8 mouse cellular contexts compared by ENCODE assay signal in the genomic region with DNA sequence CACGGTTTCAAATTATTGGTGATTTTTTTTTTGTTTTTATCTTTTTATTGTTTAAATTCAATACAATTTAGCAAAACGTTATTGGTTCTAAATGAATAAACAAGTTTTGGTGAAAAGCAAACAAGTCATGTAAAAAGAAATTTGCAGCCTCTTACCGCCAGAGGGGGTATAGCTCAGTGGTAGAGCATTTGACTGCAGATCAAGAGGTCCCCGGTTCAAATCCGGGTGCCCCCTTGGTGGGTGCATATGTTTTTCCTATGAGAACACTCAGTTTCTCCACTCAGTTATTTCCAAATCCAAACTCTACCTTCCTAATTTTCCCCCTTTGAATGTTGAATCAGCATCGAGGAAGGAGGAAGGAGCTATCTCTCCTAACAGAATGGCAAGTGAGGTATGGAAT. TPM values are rescaled to one million over a fixed set of nuclear protein-coding genes. Genes with fewer than 3 reads are reported as not detected.
DNase-seq lines count a peak whose midpoint lies in the region; TF ChIP-seq lines count a peak whose summit lies in the region.

No protein-coding gene starts in this region.

- H3K27ac ChIP-seq in left cerebral cortex, adult 2 months, result no peak overlapping the region

- peak; percentile 46 for TF ChIP-seq CTCF in left cerebral cortex, adult 2 months (IDR thresholded peaks at IDR 0.05)

- peak overlapping the region; percentile 5; the same call in 1 of the 2 replicates for H3K4me3 ChIP-seq in left cerebral cortex, adult 2 months

- intact Hi-C loops in left cerebral cortex, adult 2 months (cut with DNase I), result no loop called here

- peak; percentile 74 for DNase-seq in gastrocnemius, adult 18-20 months (ENCODE audit: low spot score)
- no peak for DNase-seq in gastrocnemius, postnatal 4 days (ENCODE audit: low spot score in 2 of 2)
- peak; percentile 81 for DNase-seq in A20 (ENCODE audit: low read depth, low spot score)
- peak; percentile 71 for DNase-seq in adrenal gland, postnatal 25 days
- peak; percentile 67 for DNase-seq in forelimb bud, embryonic 11.5 days (ENCODE audit: low read depth, low spot score)
- DNase-seq in left cerebral cortex, adult 2 months (ENCODE audit: extremely low spot score in 1 of 2, low spot score in 2 of 2), result peak; percentile 81 to 82
- peak; percentile 71 to 78 for DNase-seq in natural killer cell, adult 2 months (ENCODE audit: low spot score in 2 of 2)
- DNase-seq in thymus, postnatal 25 days, result peak; percentile 81

RNA-seq across cellular contexts. Expression of a gene that starts 1.9 kb away (rescaled TPM):
- 10 to 100 TPM; 10.0 to 19.2 TPM for total RNA-seq in gastrocnemius, adult 18-20 months (2021)
- total RNA-seq in gastrocnemius, postnatal 4 days (2021), result 10 to 100 TPM; 82.0 to 99.0 TPM
- total RNA-seq in adrenal gland, postnatal 25 days (2021), result 103 and 142 TPM in 2 replicates
- total RNA-seq in left cerebral cortex, adult 2 months (2021), result 100 to 1,000 TPM; 174 to 191 TPM

RNA-seq across cellular contexts. Expression of a gene that starts 14.7 kb away (rescaled TPM):
- total RNA-seq in gastrocnemius, adult 18-20 months (2021), result 100 to 1,000 TPM; 426 to 450 TPM
- 100 to 1,000 TPM; 976 to 983 TPM for total RNA-seq in gastrocnemius, postnatal 4 days (2021)
- total RNA-seq in adrenal gland, postnatal 25 days (2021), result 741 and 851 TPM in 2 replicates
- total RNA-seq in left cerebral cortex, adult 2 months (2021), result 100 to 1,000 TPM; 326 to 327 TPM

RNA-seq across cellular contexts. Expression of a gene that starts 21.2 kb away (rescaled TPM):
- not detected for total RNA-seq in gastrocnemius, adult 18-20 months (2021)
- total RNA-seq in gastrocnemius, postnatal 4 days (2021), result not detected
- total RNA-seq in adrenal gland, postnatal 25 days (2021), result not detected in 2 replicates
- total RNA-seq in left cerebral cortex, adult 2 months (2021), result 1 to 10 TPM in 1 of 2 experiments, not detected in 1; 1.0 TPM

RNA-seq across cellular contexts. Expression of a gene that starts 30.6 kb away (rescaled TPM):
- 1 to 10 TPM; 5.2 to 5.9 TPM for total RNA-seq in gastrocnemius, adult 18-20 months (2021)
- 10 to 100 TPM; 13.4 to 13.5 TPM for total RNA-seq in gastrocnemius, postnatal 4 days (2021)
- total RNA-seq in adrenal gland, postnatal 25 days (2021), result 19.5 and 22.6 TPM in 2 replicates
- 10 to 100 TPM; 19.5 to 21.3 TPM for total RNA-seq in left cerebral cortex, adult 2 months (2021)

RNA-seq across cellular contexts. Expression of a gene that starts 43.7 kb away (rescaled TPM):
- under 1 TPM; 0.19 to 0.34 TPM for total RNA-seq in gastrocnemius, adult 18-20 months (2021)
- total RNA-seq in gastrocnemius, postnatal 4 days (2021), result 1 to 10 TPM; 1.0 to 2.4 TPM
- total RNA-seq in adrenal gland, postnatal 25 days (2021), result 5.1 and 5.5 TPM in 2 replicates
- 10 to 100 TPM; 77.6 to 78.9 TPM for total RNA-seq in left cerebral cortex, adult 2 months (2021)

Comparison
In these comparisons a context has a peak if more than half of its experiments do, and no peak if none do; other contexts are left out.
1. DNase-seq: peak in gastrocnemius, adult 18-20 months (single experiment), A20 (single experiment), adrenal gland, postnatal 25 days (single experiment), forelimb bud, embryonic 11.5 days (single experiment), left cerebral cortex, adult 2 months (2 of 2), natural killer cell, adult 2 months (2 of 2) and thymus, postnatal 25 days (single experiment); none in gastrocnemius, postnatal 4 days (0 of 2).